Mouse (Mus musculus): ENCODE measurements around the gene Strip1. TPM values are rescaled to one million over a fixed set of nuclear protein-coding genes. Genes with fewer than 3 reads are reported as not detected.

The Strip1 gene
- polyA plus RNA-seq, 1 experiment from 2014 or later: 79.8 TPM

DNA sequence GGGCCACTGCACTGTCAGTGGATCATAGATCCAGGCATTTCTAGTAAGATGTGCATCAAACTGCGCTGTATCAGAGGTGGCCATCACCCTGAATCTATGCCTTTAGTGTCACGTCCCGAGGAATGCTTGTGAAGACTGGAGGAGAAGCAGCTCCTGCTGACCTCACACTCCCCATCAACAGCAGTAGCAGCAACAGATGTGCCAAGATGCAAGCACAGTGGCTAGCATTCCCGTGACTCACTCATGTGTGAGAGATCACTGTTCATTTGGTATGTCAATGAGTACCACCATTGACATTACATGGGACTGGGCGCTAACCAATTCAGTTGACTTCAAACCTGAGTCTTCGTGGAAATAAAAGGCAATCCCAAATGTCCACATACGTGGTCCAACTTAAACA lies 3.9 kb downstream of the Strip1 start:
- no peak for ATAC-seq (ENCODE audit: insufficient number of reproducible peaks, insufficient read depth, low FRiP score, low TSS enrichment, low read depth)
- Histone ChIP-seq H3K9ac (replicated peaks) (no peak overlapping the region), H3K36me3 (peaks cover 68% of the 10 kb centered on the region), H3K9me3 (no peaks in the 10 kb centered on the region), H3K4me2 (no peak overlapping the region), H3K4me3 (replicated peaks) (no peak overlapping the region), H3K27ac (no peak overlapping the region), H3K27me3 (no peaks in the 10 kb centered on the region), H3K4me1 (replicated peaks) (peaks cover 6% of the 10 kb centered on the region; the same call in 1 of the 2 replicates)
- 93% methylated on average over 7 of the region's 7 CpGs for WGBS

DNA sequence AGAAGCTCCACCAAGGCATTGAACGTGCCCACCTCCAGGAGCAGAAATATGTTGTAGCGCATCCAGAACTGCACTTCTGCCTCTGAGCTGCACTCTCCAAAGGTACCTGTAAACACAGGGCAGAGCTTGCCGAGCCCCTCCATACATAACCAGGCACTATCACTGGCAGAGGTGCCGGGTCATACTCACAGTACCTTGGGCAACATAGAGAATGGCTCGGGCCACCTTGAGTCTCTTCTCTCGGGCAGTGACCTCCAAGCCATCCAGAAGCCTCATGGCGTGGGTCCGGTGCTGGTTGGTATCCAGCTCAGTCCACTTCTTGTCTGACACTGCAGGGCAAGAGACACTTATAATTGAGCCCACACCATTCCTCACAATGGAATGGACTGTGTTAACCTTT lies 4.7 kb downstream of the Strip1 start:
- Histone ChIP-seq H3K4me3 (replicated peaks) (no peak overlapping the region), H3K27ac (no peak overlapping the region), H3K4me1 (replicated peaks) (peaks cover 6% of the 10 kb centered on the region; the same call in 1 of the 2 replicates), H3K27me3 (no peaks in the 10 kb centered on the region), H3K4me2 (no peak overlapping the region), H3K9me3 (no peaks in the 10 kb centered on the region), H3K36me3 (peaks cover 77% of the 10 kb centered on the region), H3K9ac (replicated peaks) (no peak overlapping the region)
- 95% methylated on average over 8 of the region's 8 CpGs for WGBS
- ATAC-seq (ENCODE audit: insufficient number of reproducible peaks, insufficient read depth, low FRiP score, low TSS enrichment, low read depth): no peak

DNA sequence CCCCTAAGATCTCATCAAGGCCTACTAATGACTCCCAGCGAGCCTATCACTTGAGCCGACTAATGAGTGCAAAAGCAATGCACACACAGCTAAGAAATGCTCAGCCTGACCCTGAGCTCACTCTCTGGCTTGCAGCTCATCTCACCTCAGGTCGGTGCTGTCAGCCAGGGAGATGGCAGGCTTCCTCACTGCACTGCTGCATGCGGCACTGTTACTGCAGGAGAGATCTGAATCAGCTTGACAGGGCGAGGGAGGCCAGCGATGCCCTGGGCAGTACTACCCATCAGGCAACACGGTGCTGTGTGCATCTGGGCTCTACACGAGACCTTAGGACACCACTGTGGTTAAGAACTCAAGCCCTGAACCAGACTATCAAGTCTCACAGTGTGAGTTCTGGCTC lies 6.0 kb downstream of the Strip1 start:
- Histone ChIP-seq H3K36me3 (peaks cover 89% of the 10 kb centered on the region), H3K4me2 (no peak overlapping the region), H3K27ac (no peak overlapping the region), H3K4me3 (replicated peaks) (no peak overlapping the region), H3K9ac (replicated peaks) (no peak overlapping the region), H3K27me3 (no peaks in the 10 kb centered on the region), H3K4me1 (replicated peaks) (peaks cover 6% of the 10 kb centered on the region; the same call in 1 of the 2 replicates), H3K9me3 (no peaks in the 10 kb centered on the region)
- no peak for ATAC-seq (ENCODE audit: insufficient number of reproducible peaks, insufficient read depth, low FRiP score, low TSS enrichment, low read depth)
- 92% methylated on average over 8 of the region's 8 CpGs for WGBS

DNA sequence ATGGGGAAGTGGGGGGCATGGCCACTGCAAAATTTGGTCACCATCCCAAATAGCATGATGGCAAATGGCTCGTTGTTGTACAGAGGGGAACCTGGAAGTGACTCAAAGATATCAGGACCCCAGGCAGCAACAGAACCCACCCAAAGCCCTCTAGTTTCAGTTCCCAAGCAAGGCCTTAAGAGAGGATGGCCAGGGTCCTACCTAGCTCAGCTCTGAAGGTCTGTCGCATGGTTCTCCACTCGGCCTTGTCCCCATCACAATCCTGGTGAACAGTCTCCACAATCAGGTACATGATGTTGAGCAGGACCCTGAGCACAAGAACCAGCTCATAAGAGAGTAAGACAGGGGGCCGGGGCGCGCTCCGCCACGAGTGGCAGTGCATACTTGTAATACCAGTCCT lies 7.1 kb downstream of the Strip1 start:
- peaks cover 94% of the 10 kb centered on the region for H3K36me3 ChIP-seq
- no peak overlapping the region for H3K27ac ChIP-seq
- no peak overlapping the region for H3K4me3 ChIP-seq (replicated peaks)
- no peak overlapping the region for H3K4me2 ChIP-seq
- ATAC-seq (ENCODE audit: insufficient number of reproducible peaks, insufficient read depth, low FRiP score, low TSS enrichment, low read depth): no peak
- WGBS: 94% methylated on average over 8 of the region's 8 CpGs
- no peaks in the 10 kb centered on the region for H3K4me1 ChIP-seq (replicated peaks)
- H3K9ac ChIP-seq (replicated peaks): no peak overlapping the region
- no peaks in the 10 kb centered on the region for H3K9me3 ChIP-seq
- H3K27me3 ChIP-seq: no peaks in the 10 kb centered on the region

DNA sequence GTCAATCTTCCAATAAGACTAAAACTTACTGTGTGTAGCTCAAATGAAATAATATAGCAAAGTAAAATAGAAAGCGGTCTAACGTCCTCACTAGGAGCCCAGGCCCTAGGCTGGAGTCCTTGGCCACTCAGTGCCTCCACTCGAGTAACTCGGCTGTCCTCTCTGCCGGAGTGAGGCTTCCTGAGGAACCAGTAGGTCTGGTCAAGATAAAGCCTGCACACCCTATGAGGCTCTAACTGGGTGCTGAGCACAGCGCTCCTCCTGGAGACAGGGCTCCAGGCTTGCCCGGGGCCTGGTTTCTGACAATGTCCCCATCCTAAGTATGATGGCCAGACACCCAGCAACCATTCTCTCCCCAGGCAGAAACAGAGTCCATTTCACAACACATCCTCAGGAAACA lies 9.0 kb downstream of the Strip1 start:
- Histone ChIP-seq H3K4me2 (no peak overlapping the region), H3K9ac (replicated peaks) (no peak overlapping the region), H3K9me3 (no peaks in the 10 kb centered on the region), H3K27ac (no peak overlapping the region), H3K4me3 (replicated peaks) (no peak overlapping the region), H3K4me1 (replicated peaks) (no peaks in the 10 kb centered on the region), H3K27me3 (no peaks in the 10 kb centered on the region), H3K36me3 (peaks cover 97% of the 10 kb centered on the region)
- no peak for ATAC-seq (ENCODE audit: insufficient number of reproducible peaks, insufficient read depth, low FRiP score, low TSS enrichment, low read depth)
- 92% methylated on average over 7 of the region's 7 CpGs for WGBS

DNA sequence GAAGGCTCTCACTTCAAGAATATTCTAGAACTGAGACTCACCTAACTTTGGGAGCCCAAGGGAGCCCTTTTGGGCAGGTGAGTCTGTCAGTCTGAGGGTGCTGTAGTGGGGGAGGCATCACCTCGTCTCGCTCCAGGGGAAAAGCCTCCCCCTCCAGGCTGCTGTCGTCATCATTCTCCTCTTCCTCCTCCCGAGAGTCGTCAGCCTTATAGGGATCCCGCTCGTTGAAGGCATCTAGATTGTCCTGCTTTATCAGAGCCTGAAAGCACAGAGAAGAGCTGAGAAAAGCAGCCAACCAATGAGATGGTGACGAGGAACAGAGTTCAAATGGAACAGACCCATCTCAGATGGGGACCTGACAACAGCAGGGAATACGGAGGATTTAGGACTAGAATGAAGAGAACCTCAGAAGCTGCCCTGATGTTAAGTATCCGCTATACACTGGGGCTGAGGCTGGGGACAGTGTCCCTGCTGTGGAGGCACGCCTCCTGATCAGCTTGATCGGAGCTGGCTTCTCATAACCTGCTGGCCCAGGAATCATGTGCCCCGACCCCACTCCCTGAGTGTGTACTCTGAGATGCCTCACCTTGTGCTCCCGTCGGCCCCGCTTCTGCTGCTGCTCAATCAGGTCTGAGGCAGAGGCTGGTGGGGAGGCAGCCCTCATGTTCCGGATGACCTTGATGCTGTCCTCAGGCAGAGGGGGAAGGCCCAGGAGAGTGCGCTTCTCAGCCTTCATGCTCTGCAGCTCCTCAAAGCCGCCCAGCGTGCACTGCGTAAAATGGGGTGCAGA lies 10.0 kb downstream of the Strip1 start:
- Histone ChIP-seq H3K9me3 (no peaks in the 10 kb centered on the region), H3K36me3 (peaks cover 97% of the 10 kb centered on the region), H3K4me3 (replicated peaks) (no peak overlapping the region), H3K9ac (replicated peaks) (no peak overlapping the region), H3K4me2 (no peak overlapping the region), H3K4me1 (replicated peaks) (no peaks in the 10 kb centered on the region), H3K27ac (no peak overlapping the region), H3K27me3 (no peaks in the 10 kb centered on the region)
- WGBS: 91% methylated on average over 21 of the region's 21 CpGs
- no peak for ATAC-seq (ENCODE audit: insufficient number of reproducible peaks, insufficient read depth, low FRiP score, low TSS enrichment, low read depth)

- Histone ChIP-seq H3K27me3 (no peaks in the 10 kb centered on the region), H3K9ac (replicated peaks) (no peak overlapping the region), H3K4me1 (replicated peaks) (no peaks in the 10 kb centered on the region), H3K4me3 (replicated peaks) (no peak overlapping the region), H3K36me3 (peaks cover 97% of the 10 kb centered on the region), H3K4me2 (no peak overlapping the region), H3K9me3 (no peaks in the 10 kb centered on the region), H3K27ac (no peak overlapping the region)
- no peak for ATAC-seq (ENCODE audit: insufficient number of reproducible peaks, insufficient read depth, low FRiP score, low TSS enrichment, low read depth)
- 91% methylated on average over 6 of the region's 6 CpGs for WGBS
These were observed 11.6 kb downstream of the Strip1 start for GRCm38 (mm10) chr3:107619911-107620310.

GRCm38 (mm10) chr3:107617800-107618199 lies 13.7 kb downstream of the Strip1 start:
- Histone ChIP-seq H3K9ac (replicated peaks) (no peak overlapping the region), H3K36me3 (peaks cover 97% of the 10 kb centered on the region), H3K4me2 (no peak overlapping the region), H3K27me3 (no peaks in the 10 kb centered on the region), H3K4me1 (replicated peaks) (no peaks in the 10 kb centered on the region), H3K27ac (no peak overlapping the region), H3K4me3 (replicated peaks) (no peak overlapping the region), H3K9me3 (no peaks in the 10 kb centered on the region)
- no peak for ATAC-seq (ENCODE audit: insufficient number of reproducible peaks, insufficient read depth, low FRiP score, low TSS enrichment, low read depth)
- WGBS: 94% methylated on average over 3 of the region's 3 CpGs

DNA sequence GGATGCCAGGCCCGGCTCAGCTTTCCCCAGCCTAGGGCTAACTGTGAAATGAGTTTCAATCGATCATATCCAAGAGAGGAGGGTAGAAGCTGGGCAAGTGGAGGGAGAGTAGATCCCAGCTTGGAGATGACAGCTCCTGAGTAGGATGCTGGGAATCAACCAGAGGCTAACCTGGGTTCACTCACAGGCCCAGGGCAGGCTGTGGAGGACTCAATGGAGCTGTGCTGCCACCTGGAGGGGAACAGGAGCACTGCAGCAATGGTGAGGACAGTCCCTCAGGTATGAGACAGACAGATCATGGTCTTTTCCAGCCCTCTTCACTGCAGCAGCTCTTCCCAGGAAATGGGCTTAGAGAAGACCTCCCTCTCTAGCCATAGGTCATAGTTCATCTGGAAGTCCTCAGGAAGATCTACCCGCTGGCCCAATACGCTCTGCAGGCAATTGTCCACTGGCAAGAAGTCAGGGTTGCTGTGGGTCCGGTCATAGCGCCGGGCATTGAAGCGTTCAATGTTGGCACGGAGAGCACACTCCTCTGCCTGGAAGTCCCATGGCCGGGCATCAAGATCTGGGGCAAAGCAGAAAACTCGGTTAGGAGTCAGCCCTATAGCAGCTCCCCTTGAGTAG lies 18.5 kb downstream of the Strip1 start:
- Histone ChIP-seq H3K4me1 (replicated peaks) (no peaks in the 10 kb centered on the region), H3K36me3 (peaks cover 79% of the 10 kb centered on the region), H3K27me3 (no peaks in the 10 kb centered on the region), H3K9me3 (no peaks in the 10 kb centered on the region), H3K9ac (replicated peaks) (no peak overlapping the region), H3K4me3 (replicated peaks) (no peak overlapping the region), H3K27ac (no peak overlapping the region), H3K4me2 (no peak overlapping the region)
- WGBS: 90% methylated on average over 11 of the region's 11 CpGs
- no peak for ATAC-seq (ENCODE audit: insufficient number of reproducible peaks, insufficient read depth, low FRiP score, low TSS enrichment, low read depth)

DNA sequence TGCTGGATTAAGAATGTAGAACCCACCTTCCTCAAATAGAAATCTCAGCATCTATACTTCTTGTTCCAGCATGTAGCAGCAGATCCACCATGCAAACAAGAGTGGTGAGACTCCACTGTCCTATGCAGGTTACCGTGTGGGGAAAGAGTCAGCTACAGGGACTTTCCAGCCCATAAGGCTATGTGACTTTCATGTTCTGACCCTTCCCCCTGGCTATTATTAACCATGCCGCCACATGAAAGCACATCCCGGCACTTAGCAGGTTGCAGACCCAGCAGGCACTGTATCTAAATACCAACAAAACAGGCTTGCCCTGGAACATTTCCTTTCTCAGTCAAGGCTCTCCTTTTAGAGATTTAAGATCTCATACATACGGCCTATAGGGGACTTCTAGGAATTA lies 20.1 kb downstream of the Strip1 start:
- Histone ChIP-seq H3K9ac (replicated peaks) (no peak overlapping the region), H3K4me2 (no peak overlapping the region), H3K4me3 (replicated peaks) (no peak overlapping the region), H3K27ac (no peak overlapping the region), H3K9me3 (no peaks in the 10 kb centered on the region), H3K4me1 (replicated peaks) (no peaks in the 10 kb centered on the region; the same call in 1 of the 2 replicates), H3K27me3 (no peaks in the 10 kb centered on the region), H3K36me3 (peaks cover 62% of the 10 kb centered on the region)
- WGBS: 45% methylated on average over 4 of the region's 4 CpGs
- ATAC-seq (ENCODE audit: insufficient number of reproducible peaks, insufficient read depth, low FRiP score, low TSS enrichment, low read depth): no peak

GRCm38 (mm10) chr3:107609376-107609775 lies 22.1 kb downstream of the Strip1 start:
- no peak overlapping the region for H3K27ac ChIP-seq
- WGBS: 53% methylated on average over 3 of the region's 3 CpGs
- H3K9me3 ChIP-seq: no peaks in the 10 kb centered on the region
- H3K4me3 ChIP-seq (replicated peaks): no peak overlapping the region
- H3K36me3 ChIP-seq: peaks cover 42% of the 10 kb centered on the region
- no peak for ATAC-seq (ENCODE audit: insufficient number of reproducible peaks, insufficient read depth, low FRiP score, low TSS enrichment, low read depth)
- no peaks in the 10 kb centered on the region for H3K27me3 ChIP-seq
- H3K4me2 ChIP-seq: no peak overlapping the region
- H3K9ac ChIP-seq (replicated peaks): no peak overlapping the region
- peaks cover 2% of the 10 kb centered on the region; the same call in 1 of the 2 replicates for H3K4me1 ChIP-seq (replicated peaks)
